ENCODE assay signal across 8 mouse cellular contexts in the genomic region with DNA sequence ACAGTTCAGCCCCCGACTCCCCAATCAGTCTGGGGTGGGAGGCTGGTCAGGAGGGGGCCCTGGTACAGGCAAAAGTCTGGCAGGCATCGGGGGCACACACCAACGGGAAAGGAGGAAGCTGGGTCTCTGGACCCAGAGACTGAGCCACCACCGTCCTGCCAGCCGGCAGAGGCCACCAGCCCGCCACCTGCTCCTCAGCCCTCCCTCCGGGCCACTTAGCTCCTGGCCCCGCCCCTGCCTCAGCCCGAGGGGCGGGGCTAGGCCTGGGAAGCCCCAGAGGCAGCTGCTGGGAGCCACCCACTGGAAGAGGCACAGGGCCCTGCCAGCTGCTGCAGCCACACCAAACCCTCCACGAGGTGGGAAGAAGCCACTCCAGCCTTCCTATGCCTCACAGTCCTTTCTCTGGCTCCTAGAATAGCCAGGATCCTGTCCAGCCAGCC. TPM values are rescaled to one million over a fixed set of nuclear protein-coding genes. Genes with fewer than 3 reads are reported as not detected.
A peak's percentile ranks its signal among the peaks of the same experiment; 100 is the strongest.
DNase-seq lines count a peak whose midpoint lies in the region; ATAC-seq lines count a peak whose summit lies in the region.

Mfng (minus strand) TSS at position 186 of the 440 bp plus-strand sequence.

- H3K9me3 ChIP-seq in heart, embryonic 13.5 days = peaks cover 7% of the 10 kb centered on the region
- H3K9me3 ChIP-seq in kidney, embryonic 15.5 days (replicated peaks) = no peaks in the 10 kb centered on the region; the same call in 1 of the 2 replicates
- no peaks in the 10 kb centered on the region for H3K9me3 ChIP-seq in neural tube, embryonic 11.5 days (ENCODE audit: control insufficient read depth, low read length)

- peaks cover 28% of the 10 kb centered on the region for H3K36me3 ChIP-seq in heart, embryonic 13.5 days
- H3K36me3 ChIP-seq in kidney, embryonic 15.5 days = peaks cover 28% of the 10 kb centered on the region
- no peaks in the 10 kb centered on the region for H3K36me3 ChIP-seq in neural tube, embryonic 11.5 days (ENCODE audit: control insufficient read depth, insufficient read depth, low read length)

- peak; percentile 61 for ATAC-seq in erythroid progenitor cell, adult 5-6 weeks (replicated peaks; ENCODE audit: low FRiP score, poor library complexity, severe bottlenecking)
- ATAC-seq in heart, embryonic 13.5 days (ENCODE audit: extremely low read depth, insufficient number of reproducible peaks, low FRiP score, low TSS enrichment) = no peak
- ATAC-seq in kidney, embryonic 15.5 days (replicated peaks; ENCODE audit: low FRiP score) = peak; percentile 86
- peak; percentile 69 for ATAC-seq in neural tube, embryonic 11.5 days (ENCODE audit: insufficient read depth, low FRiP score, low TSS enrichment)

- peak; percentile 93 for DNase-seq in CD4-positive helper T cell, adult 2 months (ENCODE audit: low read depth, low spot score)
- DNase-seq in adrenal gland, adult 2 months = peak; percentile 84
- DNase-seq in lung, adult 18-20 months = peak; percentile 86 to 90
- peak; percentile 93 for DNase-seq in neural tube, embryonic 11.5 days (ENCODE audit: low spot score)
- DNase-seq in testis, postnatal 10 days (ENCODE audit: low spot score) = peak; percentile 68

- peak within 1 kb of the TSS; percentile 64 for H3K4me2 ChIP-seq in heart, embryonic 13.5 days
- peak within 1 kb of the TSS; percentile 49 for H3K4me2 ChIP-seq in kidney, embryonic 15.5 days
- H3K4me2 ChIP-seq in neural tube, embryonic 11.5 days (ENCODE audit: low read depth) = peak within 1 kb of the TSS; percentile 33

- peak within 1 kb of the TSS; percentile 66 for H3K27ac ChIP-seq in heart, embryonic 13.5 days (replicated peaks)
- peak within 1 kb of the TSS; percentile 78 for H3K27ac ChIP-seq in kidney, embryonic 15.5 days
- peak within 1 kb of the TSS; percentile 65 for H3K27ac ChIP-seq in neural tube, embryonic 11.5 days (ENCODE audit: low read depth, low read length)

- peak within 1 kb of the TSS; percentile 69 for H3K9ac ChIP-seq in heart, embryonic 13.5 days
- H3K9ac ChIP-seq in kidney, embryonic 15.5 days = peak within 1 kb of the TSS; percentile 39; the same call in 1 of the 2 replicates
- H3K9ac ChIP-seq in neural tube, embryonic 11.5 days (ENCODE audit: low read length) = peak within 1 kb of the TSS; percentile 56

- peak within 1 kb of the TSS; percentile 40 for H3K4me3 ChIP-seq in heart, embryonic 13.5 days
- H3K4me3 ChIP-seq in kidney, embryonic 15.5 days (replicated peaks) = peak within 1 kb of the TSS; percentile 37
- peak within 1 kb of the TSS; percentile 25 for H3K4me3 ChIP-seq in neural tube, embryonic 11.5 days (ENCODE audit: low read depth, low read length)

- peaks cover 16% of the 10 kb centered on the region for H3K4me1 ChIP-seq in heart, embryonic 13.5 days
- peaks cover 40% of the 10 kb centered on the region for H3K4me1 ChIP-seq in kidney, embryonic 15.5 days
- peaks cover 29% of the 10 kb centered on the region for H3K4me1 ChIP-seq in neural tube, embryonic 11.5 days (ENCODE audit: control insufficient read depth, insufficient read depth, low read length)

- 1% methylated on average over 11 of the region's 11 CpGs for WGBS in heart, embryonic 13.5 days
- 2% methylated on average over 11 of the region's 11 CpGs for WGBS in kidney, embryonic 15.5 days
- 2% methylated on average over 11 of the region's 11 CpGs for WGBS in neural tube, embryonic 11.5 days

- H3K27me3 ChIP-seq in heart, embryonic 13.5 days (replicated peaks) = peaks cover 7% of the 10 kb centered on the region; the same call in 1 of the 2 replicates
- peaks cover 9% of the 10 kb centered on the region for H3K27me3 ChIP-seq in kidney, embryonic 15.5 days
- no peaks in the 10 kb centered on the region for H3K27me3 ChIP-seq in neural tube, embryonic 11.5 days (ENCODE audit: control insufficient read depth, insufficient read depth, low read length)

RNA-seq across cellular contexts. Expression of gene Mfng, which starts in this region (rescaled TPM):
- total RNA-seq in adrenal gland, adult 2 months (2021) = 10 to 100 TPM in 1 of 2 experiments, 1 to 10 TPM in 1; 8.7 to 18.1 TPM
- polyA plus RNA-seq in adrenal gland, adult 2 months (2012; rRNA removed) = 46.7 and 61.0 TPM in 2 replicates
- 1.7 and 1.8 TPM in 2 replicates for total RNA-seq in erythroid progenitor cell, adult 5-6 weeks (2015; ENCODE audit: low replicate concordance)
- 2.3 TPM in 1 of 2 replicates, not detected in the other for total RNA-seq in erythroid progenitor cell, adult 5-6 weeks (2017; ENCODE audit: low replicate concordance)
- 13.7 and 15.8 TPM in 2 replicates for polyA plus RNA-seq in heart, embryonic 13.5 days (2015; fragmentation: Nextera tagmentation; extraction: Ambion mirVana)
- polyA plus RNA-seq in kidney, embryonic 15.5 days (2015; fragmentation: Nextera tagmentation; extraction: Ambion mirVana) = 25.4 and 25.6 TPM in 2 replicates
- 34.1 and 34.9 TPM in 2 replicates for polyA plus RNA-seq in neural tube, embryonic 11.5 days (2014; fragmentation: Nextera tagmentation; extraction: Ambion mirVana)
